In the genomic region with DNA sequence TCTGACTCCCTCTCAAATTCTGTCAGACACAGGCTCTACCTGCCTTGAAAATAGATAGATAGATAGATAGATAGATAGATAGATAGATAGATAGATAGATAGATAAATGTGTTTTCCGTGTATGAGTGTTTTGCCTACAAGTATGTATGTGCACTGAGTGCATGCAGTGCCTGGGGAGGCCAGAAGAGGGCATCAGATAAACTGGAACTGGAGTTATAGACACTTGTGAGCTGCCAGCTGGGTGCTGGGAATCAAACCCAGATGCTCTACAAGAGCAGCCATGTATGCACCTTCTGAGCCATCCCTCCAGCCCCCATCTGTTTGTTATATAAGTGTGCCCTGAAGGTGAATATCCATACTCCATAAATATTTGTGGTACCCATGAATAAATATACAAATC, we compare ENCODE assay signal across 20 mouse cellular contexts.
DNase-seq lines count a peak whose midpoint lies in the region; ATAC-seq and TF ChIP-seq lines count a peak whose summit lies in the region.
"Had no signal": no experiment of that assay in that cellular context is flagged by ENCODE, and none has a peak within 500 bp of the region (broad histone marks: within the 10 kb centered on the region; RNA-seq: fewer than 3 reads in every experiment).

No protein-coding gene starts in this region.

- no peak; the same call in 1 of the 2 replicates for TF ChIP-seq RAD21 in CH12.LX (IDR thresholded peaks at IDR 0.05; ENCODE audit: low read depth, low read length)

- no peak overlapping the region for H3K9ac ChIP-seq in kidney, postnatal 0 days (ENCODE audit: low read depth, low read length)
- no peak overlapping the region for H3K9ac ChIP-seq in CH12.LX (ENCODE audit: insufficient read depth, low read depth)
- H3K9ac ChIP-seq: forebrain, embryonic 13.5 days; liver, embryonic 15.5 days had no signal

- no peak overlapping the region for H3K27ac ChIP-seq in cerebellum, adult 2 months (ENCODE audit: insufficient read depth, low read length)
- H3K27ac ChIP-seq in kidney, postnatal 0 days: no peak overlapping the region
- H3K27ac ChIP-seq in CH12.LX (ENCODE audit: insufficient read depth, low read depth): no peak overlapping the region
- H3K27ac ChIP-seq: forebrain, embryonic 13.5 days; heart, embryonic 10.5 days; liver, embryonic 15.5 days had no signal

- ATAC-seq in kidney, postnatal 0 days (replicated peaks; ENCODE audit: low FRiP score, low read depth): no peak
- ATAC-seq: forebrain, embryonic 13.5 days; hindbrain, embryonic 16.5 days had no signal

- H3K36me3 ChIP-seq in kidney, postnatal 0 days (ENCODE audit: insufficient read depth, low read length): no peaks in the 10 kb centered on the region
- peaks cover 20 to 58% of the 10 kb centered on the region in 2 experiments for H3K36me3 ChIP-seq in CH12.LX (replicated peaks in 1 of 2; ENCODE audit: control insufficient read depth in 1 of 2, insufficient read depth in 1 of 2, low read length in 1 of 2)
- H3K36me3 ChIP-seq: heart, embryonic 10.5 days; liver, embryonic 15.5 days had no signal

- no peak for TF ChIP-seq POLR2A in cerebellum, adult 2 months (IDR thresholded peaks at IDR 0.05; ENCODE audit: borderline replicate concordance, insufficient read depth, low read length)
- TF ChIP-seq POLR2A in CH12.LX (IDR thresholded peaks at IDR 0.05; ENCODE audit: low read depth, low read length): no peak

- dilution Hi-C loops in CH12.LX (cut with MboI; ENCODE audit: extremely low pct_ligation_motif_present, extremely low pct_unique_long_range_greater_than_20kb, low sequenced_read_pairs): no loop called here

- 98% methylated on average over 1 of the region's 1 CpGs for WGBS in cerebellum, adult 2 months
- 91% methylated on average over 1 of the region's 1 CpGs for WGBS in kidney, postnatal 0 days

- 0 out of 2 replicates have a peak, but pooled peaks have one; percentile 4 for TF ChIP-seq CTCF in cerebellum, adult 2 months (IDR thresholded peaks at IDR 0.05; ENCODE audit: borderline replicate concordance, insufficient read depth, low read depth, low read length)
- peak; percentile 34; the same call in 1 of the 2 replicates for TF ChIP-seq CTCF in kidney, postnatal 0 days (IDR thresholded peaks at IDR 0.05; ENCODE audit: low read depth)
- peak in 1 of 2 experiments; percentile 38; a peak in 2 of 4 replicates for TF ChIP-seq CTCF in CH12.LX (conservative IDR thresholded peaks at IDR 0.05 in 1 of 2, IDR thresholded peaks at IDR 0.05 in 1 of 2; ENCODE audit: low read depth in 2 of 2, low read length in 2 of 2)

- no peak for DNase-seq in cerebellum, adult 2 months
- DNase-seq in cerebellum, adult 9-11 months: no peak
- DNase-seq in kidney, postnatal 0 days (ENCODE audit: low spot score): no peak
- no peak for DNase-seq in kidney, adult 9 months
- no peak for DNase-seq in CH12.LX (ENCODE audit: extremely low read depth)
- DNase-seq in R1 (ENCODE audit: low read depth, low spot score): peak; percentile 59
- no peak for DNase-seq in urinary bladder, adult 2 months (ENCODE audit: low spot score)
- DNase-seq in spleen, postnatal 14 days (ENCODE audit: low spot score in 2 of 2): no peak
- DNase-seq: adrenal gland, postnatal 36 days; cerebellum, adult 11-12 months; cerebellum, postnatal 36 days; kidney, adult 18-20 months; kidney, postnatal 14 days; lung, postnatal 10 days; thymus, postnatal 14 days had no signal

- H3K9me3 ChIP-seq in kidney, postnatal 0 days (replicated peaks; ENCODE audit: low read length): no peaks in the 10 kb centered on the region
- peaks cover 16% of the 10 kb centered on the region for H3K9me3 ChIP-seq in CH12.LX (replicated peaks; ENCODE audit: low read length)
- H3K9me3 ChIP-seq: heart, embryonic 10.5 days; liver, embryonic 15.5 days had no signal

- in situ Hi-C loops in CH12.LX (cut with MboI; ENCODE audit: low pct_ligation_motif_present, low pct_unique_long_range_greater_than_20kb, low sequenced_read_pairs): no loop called here

- H3K4me2 ChIP-seq in kidney, postnatal 0 days (ENCODE audit: low read length): no peak overlapping the region
- no peak overlapping the region for H3K4me2 ChIP-seq in CH12.LX (ENCODE audit: insufficient read depth, low read depth, poor library complexity, severe bottlenecking)
- H3K4me2 ChIP-seq: forebrain, embryonic 13.5 days; liver, embryonic 15.5 days; midbrain, embryonic 11.5 days had no signal

- H3K79me2 ChIP-seq in CH12.LX (replicated peaks; ENCODE audit: control insufficient read depth, extremely low read depth, insufficient read depth, poor library complexity, severe bottlenecking): no peaks in the 10 kb centered on the region

- no peaks in the 10 kb centered on the region for H3K27me3 ChIP-seq in cerebellum, adult 2 months (ENCODE audit: control insufficient read depth, insufficient read depth, low read length)
- H3K27me3 ChIP-seq in kidney, postnatal 0 days (ENCODE audit: insufficient read depth, low read length): no peaks in the 10 kb centered on the region; the same call in 1 of the 2 replicates
- H3K27me3 ChIP-seq in CH12.LX (replicated peaks): no peaks in the 10 kb centered on the region
- H3K27me3 ChIP-seq: forebrain, embryonic 13.5 days; liver, embryonic 15.5 days had no signal

- TF ChIP-seq EP300 in CH12.LX (IDR thresholded peaks at IDR 0.05; ENCODE audit: low read length): no peak

- H3K4me1 ChIP-seq in cerebellum, adult 2 months (ENCODE audit: control insufficient read depth, insufficient read depth, low read length): peaks cover 15% of the 10 kb centered on the region
- H3K4me1 ChIP-seq in kidney, postnatal 0 days (replicated peaks; ENCODE audit: insufficient read depth, low read length): no peaks in the 10 kb centered on the region
- peaks cover 0 to 6% of the 10 kb centered on the region in 2 experiments; a peak in 1 of 4 replicates for H3K4me1 ChIP-seq in CH12.LX (ENCODE audit: control insufficient read depth in 1 of 2, insufficient read depth in 2 of 2)
- H3K4me1 ChIP-seq: liver, embryonic 15.5 days had no signal

- no peak overlapping the region for H3K4me3 ChIP-seq in cerebellum, adult 2 months (replicated peaks; ENCODE audit: insufficient read depth, low read depth, low read length)
- no peak overlapping the region for H3K4me3 ChIP-seq in kidney, postnatal 0 days (replicated peaks; ENCODE audit: low read depth, low read length)
- H3K4me3 ChIP-seq in CH12.LX (replicated peaks in 1 of 3; ENCODE audit: low read depth in 2 of 3, low read length in 2 of 3, poor library complexity in 1 of 3): no peak overlapping the region
- H3K4me3 ChIP-seq: forebrain, embryonic 13.5 days; heart, embryonic 10.5 days; liver, embryonic 15.5 days had no signal

TF ChIP-seq in CH12.LX, 34 proteins besides CTCF, POLR2A, EP300 and RAD21:
- no peak for TF ChIP-seq NELFE (IDR thresholded peaks at IDR 0.05; ENCODE audit: low read depth, low read length)
- no peak for TF ChIP-seq ZKSCAN1 (IDR thresholded peaks at IDR 0.05; ENCODE audit: borderline replicate concordance, low read depth, low read length)
- TF ChIP-seq SMC3 (IDR thresholded peaks at IDR 0.05; ENCODE audit: low read depth, low read length): peak; percentile 19; the same call in 1 of the 2 replicates
- TF ChIP-seq MXI1 (IDR thresholded peaks at IDR 0.05; ENCODE audit: low read depth, low read length): no peak
